Mouse (Mus musculus) activated CD4-positive, CD25-positive, alpha-beta regulatory T cell (primary cell): ENCODE results near the gene Nr1h4. TPM values are rescaled to one million over a fixed set of nuclear protein-coding genes. Genes with fewer than 3 reads are reported as not detected.

Experiments used
- polyA plus RNA-seq, 2 experiments: library from polyadenylated mRNA; unstranded; fragments of 100-300 nt; shearing (Covaris generic); gene quantifications; one replicate each; pipeline ENCODE4 v1.2.1; 2017

The Nr1h4 gene
- not detected for polyA plus RNA-seq

GRCm38 (mm10) chr10:89532929-89533727 lies at the start of gene Nr1h4:
Gene Nr1h4, minus strand, starts transcription at chr10:89533585.

GRCm38 (mm10) chr10:89443623-89444151 lies 89.7 kb downstream of the Nr1h4 start, which contains the start of gene Gas2l3:
Gene Gas2l3, minus strand, starts transcription at chr10:89443967.

Other genes starting within 250 kb of the Nr1h4 start
- gene Ano4, start 188.8 kb downstream of the Nr1h4 start, polyA plus RNA-seq: under 1 TPM in 1 of 2 experiments, not detected in 1; 0.31 TPM
- under 1 TPM; 0.07 to 0.93 TPM for gene Gas2l3, start 89.6 kb downstream of the Nr1h4 start, polyA plus RNA-seq
- gene Slc17a8, start 87.7 kb upstream of the Nr1h4 start, polyA plus RNA-seq: under 1 TPM in 1 of 2 experiments, not detected in 1; 0.16 TPM
- 10 to 100 TPM; 18.6 to 21.5 TPM for gene Scyl2, start 152.7 kb upstream of the Nr1h4 start, polyA plus RNA-seq
- 10 to 100 TPM; 24.7 to 34.9 TPM for gene Actr6, start 198.7 kb upstream of the Nr1h4 start, polyA plus RNA-seq
- 10 to 100 TPM; 28.7 to 42.3 TPM for gene Uhrf1bp1l, start 211.4 kb upstream of the Nr1h4 start, polyA plus RNA-seq